Mouse (Mus musculus) thymus, adult 18-20 months (tissue): ENCODE measurements at regions not wholly inside any gene's neighbourhood (a gene's known extent, or its start where the extent isn't known, plus 50 kb on each side); places are given as distances from the start of the nearest gene placed in this dataset.

ENCODE experiments used
- DNase-seq, 2 experiments: peaks; one replicate each; pipeline ENCODE4 v3.0.0; 2022; ENCODE audit warnings: mixed read lengths in 2 of 2

DNA sequence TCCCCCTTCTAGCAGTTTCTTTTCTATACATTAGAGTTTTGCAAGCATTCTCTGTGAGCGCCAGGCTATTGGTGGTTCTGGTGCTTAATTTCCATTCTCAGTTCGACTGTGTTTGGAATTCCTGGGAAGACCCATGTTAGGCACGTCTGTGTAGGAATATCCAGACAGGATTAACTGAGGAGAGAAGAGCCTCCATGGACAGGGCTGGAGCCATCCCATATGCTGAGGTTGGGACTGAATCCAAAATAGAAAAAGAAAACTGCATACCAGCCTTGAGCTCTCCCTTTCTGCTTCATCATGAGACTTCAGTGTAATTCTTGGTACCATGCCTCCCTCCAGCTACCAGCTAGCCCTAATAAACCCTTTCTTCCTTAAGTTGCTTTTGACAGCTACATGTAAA is 595.3 kb downstream of the Dok5 start:
- DNase-seq = no peak

DNA sequence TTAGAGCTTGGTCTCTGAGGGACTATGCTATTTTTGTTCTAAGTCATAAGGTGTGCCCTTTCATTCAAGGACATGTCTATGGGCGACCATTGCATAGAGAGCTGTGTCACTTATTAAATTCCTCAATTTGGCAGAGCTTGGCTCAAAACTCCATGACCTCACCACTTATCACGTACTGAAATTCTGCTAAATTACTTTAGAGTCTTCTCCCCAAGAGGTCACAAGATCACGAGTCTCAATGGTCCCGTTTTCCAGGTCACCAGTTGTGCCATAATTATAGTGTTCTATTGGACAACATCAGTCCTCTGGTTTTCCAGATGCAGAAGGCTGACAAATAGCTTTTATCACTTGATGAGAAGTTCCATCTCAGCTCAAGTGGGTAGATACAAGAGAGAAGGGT is 576.9 kb downstream of the Dok5 start:
- DNase-seq = no peak

DNA sequence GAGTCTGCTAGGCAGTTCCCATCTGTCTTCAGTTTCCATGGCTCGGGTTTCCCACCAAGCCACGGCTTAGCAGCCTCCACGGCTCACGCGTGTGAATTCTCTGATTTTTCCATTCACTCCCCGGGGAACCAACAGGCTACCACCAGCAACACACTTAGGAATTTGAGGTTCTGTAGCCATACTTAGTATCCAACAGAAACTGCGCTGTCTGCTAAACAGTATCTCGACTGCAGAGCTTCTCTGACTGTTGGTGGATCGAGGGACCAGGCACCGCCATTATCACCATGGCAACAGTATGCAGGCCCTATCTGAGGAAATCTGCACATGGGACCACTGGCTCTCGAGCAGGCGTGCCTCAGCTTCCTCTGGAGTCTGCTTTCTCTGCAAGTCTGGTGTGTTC is 574.4 kb downstream of the Dok5 start:
- no peak for DNase-seq

DNA sequence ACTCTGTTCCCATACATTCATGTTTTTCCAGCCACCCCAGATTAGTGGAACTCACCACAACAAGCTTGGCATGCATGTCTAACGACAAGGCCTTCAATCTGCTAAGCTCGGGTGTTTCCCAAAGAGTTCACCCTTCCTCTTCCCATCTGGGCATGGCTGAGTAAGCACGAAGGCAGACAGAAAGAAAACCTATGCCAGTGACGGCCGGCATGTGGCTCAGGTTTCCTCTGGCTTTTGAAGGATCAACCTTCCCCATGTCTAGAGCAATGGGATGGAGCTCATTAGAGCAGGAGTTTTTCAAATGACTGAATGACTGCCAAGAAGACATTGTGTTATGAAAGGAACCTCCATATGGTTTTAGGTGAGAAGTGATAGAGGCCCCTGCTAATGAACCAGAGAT is 566.9 kb downstream of the Dok5 start:
- no peak for DNase-seq

- DNase-seq = no peak
Observed at GRCm38 (mm10) chr2:171295603-171296002, 564.0 kb downstream of the Dok5 start.

DNA sequence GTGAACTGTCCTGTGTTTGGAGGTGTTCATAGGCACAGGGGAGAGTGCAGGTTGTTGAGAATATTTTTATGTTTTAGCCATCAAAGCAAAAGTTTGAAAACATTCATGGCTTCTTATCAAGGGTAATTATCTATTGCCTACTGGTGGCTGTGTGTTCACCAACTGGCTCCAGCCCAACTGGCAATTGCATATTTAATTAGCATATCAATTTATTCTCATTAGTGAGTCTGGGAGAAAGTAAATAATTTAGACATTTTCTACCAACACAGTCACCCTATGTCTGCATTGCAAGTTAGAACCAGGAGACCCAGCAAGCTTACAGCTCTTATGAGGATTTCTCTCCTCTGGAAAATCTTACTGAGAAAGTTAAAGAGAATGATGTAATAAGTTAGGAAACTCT is 561.0 kb downstream of the Dok5 start:
- DNase-seq = no peak

- DNase-seq = no peak
Observed at GRCm38 (mm10) chr2:171285719-171286394, 554.2 kb downstream of the Dok5 start.

- no peak for DNase-seq
Observed at GRCm38 (mm10) chr2:171280132-171280531, 548.5 kb downstream of the Dok5 start.

DNA sequence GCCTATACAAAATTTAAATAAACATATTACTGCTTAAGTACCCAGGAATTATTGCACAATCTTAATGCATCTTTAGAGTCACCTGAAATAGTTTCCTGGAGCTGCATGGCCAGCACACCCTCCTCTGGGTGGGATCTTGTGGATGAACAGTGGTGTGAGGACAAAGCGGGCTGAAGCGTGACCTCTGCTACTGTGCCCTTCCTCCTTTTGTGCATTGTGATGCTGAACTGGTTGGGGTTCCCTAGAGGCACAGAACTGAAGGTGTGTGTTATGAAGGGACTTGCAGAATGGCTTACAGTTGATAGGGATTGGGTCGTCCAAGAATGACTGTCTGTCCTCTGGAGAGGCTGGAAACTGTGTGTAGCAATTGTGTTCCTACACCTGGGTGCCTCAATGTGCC is 547.7 kb downstream of the Dok5 start:
- no peak for DNase-seq

GRCm38 (mm10) chr2:171253194-171253593 is 521.6 kb downstream of the Dok5 start:
- no peak for DNase-seq

DNA sequence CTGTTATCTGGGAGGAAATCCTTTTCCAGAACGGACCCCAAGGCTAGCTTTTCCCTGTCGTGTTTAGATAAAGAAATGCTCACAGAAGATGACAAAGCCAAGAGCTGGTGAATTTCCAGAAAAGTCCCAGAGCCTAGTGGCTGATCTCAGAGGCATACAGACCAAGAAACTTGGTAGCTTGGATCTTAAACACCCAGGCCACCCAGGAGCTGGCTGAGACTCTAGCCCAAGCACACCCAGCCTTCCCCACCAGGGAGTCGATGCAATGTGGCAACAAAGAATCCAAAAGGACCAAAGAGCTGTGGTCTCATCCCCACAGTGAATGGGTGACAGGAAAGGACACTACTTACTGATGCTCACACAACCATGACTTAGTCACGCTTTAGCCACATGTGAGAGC is 513.8 kb downstream of the Dok5 start:
- no peak for DNase-seq

DNA sequence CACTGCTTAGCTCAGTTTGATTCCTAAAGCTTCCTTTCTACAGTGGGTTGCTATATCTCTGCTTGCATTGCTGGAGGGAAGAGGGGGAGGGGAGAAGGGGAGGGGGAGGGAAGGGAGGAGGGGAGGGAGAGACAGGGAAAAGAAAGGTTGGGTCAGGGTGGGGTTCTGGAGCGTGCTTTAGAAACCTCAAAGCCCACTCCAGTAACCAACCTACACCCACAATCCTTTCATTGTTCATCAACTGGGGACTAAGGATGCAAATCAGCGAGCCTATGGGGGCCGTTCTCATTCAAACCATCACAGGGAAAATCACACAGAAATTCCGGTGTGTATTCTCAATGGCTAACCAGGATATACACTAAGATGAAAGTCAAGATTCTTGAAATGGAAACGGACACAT is 510.7 kb downstream of the Dok5 start:
- DNase-seq = no peak

DNA sequence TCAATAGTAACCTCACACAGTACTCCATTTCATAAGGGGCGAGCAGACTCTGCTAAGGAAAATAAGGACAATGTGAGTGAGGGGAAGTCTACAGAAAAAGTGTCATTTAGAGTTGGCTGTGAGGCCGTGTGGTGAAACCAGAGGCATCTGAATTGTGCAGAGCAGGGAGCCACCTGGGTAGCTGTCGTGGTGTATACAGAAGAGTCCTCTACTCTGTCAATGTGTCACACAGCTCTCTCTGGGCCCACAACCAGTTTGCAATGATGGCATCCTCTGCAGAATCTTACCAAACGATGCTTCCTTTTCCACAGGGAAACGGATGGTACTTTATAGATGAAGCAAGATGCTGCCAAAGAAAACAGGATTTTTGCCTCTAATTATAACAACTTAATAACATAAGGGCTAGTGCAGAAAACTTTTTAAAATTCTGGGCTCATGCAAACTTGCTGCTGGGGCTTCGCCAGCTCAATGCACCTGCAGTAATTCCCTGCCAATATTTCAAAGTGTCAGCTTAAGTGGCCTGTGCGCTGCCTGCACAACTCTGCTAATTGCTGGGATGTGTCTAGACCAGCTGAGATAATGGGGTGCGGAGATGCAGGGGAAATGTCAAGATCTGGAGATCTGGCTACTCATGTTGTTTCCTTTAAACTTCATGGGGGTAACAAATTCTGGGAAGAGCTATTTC is 505.8 kb downstream of the Dok5 start:
- no peak for DNase-seq

DNA sequence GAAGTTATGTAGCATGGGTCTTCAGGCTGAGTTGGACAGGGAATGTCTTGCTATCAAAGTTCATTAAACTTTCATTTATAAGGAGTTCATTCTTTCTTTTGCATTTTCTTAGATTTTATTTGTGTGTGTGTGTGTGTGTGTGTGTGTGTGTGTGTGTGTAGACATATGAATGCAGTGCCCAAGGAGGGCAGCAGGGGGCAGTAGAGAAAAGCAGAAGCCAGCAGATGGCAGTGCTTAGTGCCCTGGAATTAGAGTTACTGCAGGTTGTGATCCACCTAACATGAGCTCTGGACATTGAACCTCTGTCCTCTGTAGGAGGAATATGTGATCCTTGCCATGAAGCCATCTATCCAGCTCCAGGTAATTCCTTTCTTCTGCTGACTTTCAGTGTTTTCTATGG is 501.2 kb downstream of the Dok5 start:
- DNase-seq = no peak

GRCm38 (mm10) chr2:171231288-171232050 is 499.9 kb downstream of the Dok5 start:
- DNase-seq = no peak

GRCm38 (mm10) chr2:171230536-171230935 is 498.9 kb downstream of the Dok5 start:
- DNase-seq = no peak

- DNase-seq = no peak
Observed at GRCm38 (mm10) chr2:171228229-171228628, 496.6 kb downstream of the Dok5 start.

- DNase-seq = no peak
Observed at GRCm38 (mm10) chr2:171213792-171214191, 482.2 kb downstream of the Dok5 start.

GRCm38 (mm10) chr2:171196472-171196871 is 464.9 kb downstream of the Dok5 start:
- DNase-seq = no peak

GRCm38 (mm10) chr2:171192181-171192580 is 460.6 kb downstream of the Dok5 start:
- DNase-seq = no peak
